Mouse (Mus musculus) testis, postnatal 14 days (tissue): ENCODE data around the gene Nob1.

Experiments used
- DNase-seq: peaks from one replicate; pipeline ENCODE4 v3.0.0; 2021; ENCODE audit warnings: low spot score

Gene Nob1

DNA sequence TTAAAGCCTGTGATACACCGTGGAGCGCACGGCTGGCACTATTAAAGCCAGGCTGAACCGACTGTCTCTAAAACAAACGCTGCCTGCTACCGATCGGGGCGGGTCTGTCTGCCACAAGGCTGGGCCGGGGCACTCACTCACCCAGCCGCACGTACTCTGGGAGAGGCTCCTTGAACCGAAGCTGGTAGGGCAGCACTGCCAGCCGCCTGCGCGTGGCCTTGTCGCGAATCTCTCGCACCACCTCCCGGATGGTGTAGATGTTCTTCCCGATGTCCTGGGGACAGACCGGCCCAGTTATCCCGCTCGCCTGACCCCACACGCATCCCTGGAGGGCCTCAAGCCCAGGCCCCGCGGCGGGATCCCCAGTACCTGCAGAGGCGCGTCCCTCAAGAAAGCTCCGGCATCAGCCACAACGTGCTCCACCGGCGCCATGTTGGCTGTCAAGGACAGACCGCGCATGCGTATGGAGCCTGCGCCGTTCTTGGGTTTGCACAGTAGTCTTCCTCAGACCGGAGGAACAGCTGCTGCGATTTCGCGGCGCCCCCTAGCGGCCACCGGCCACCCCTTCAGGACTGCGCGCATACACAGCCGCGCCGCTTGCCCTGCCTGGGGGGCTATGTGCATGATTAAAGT, at the start of gene Nob1:
TSS of gene Nob1 (minus strand) at position 455 of the 633 bp plus-strand sequence.
- peak; percentile 97 for DNase-seq

- DNase-seq = no peak
Measured at GRCm38 (mm10) chr8:107473369-107473768, 48.5 kb upstream of the Nob1 start.

- DNase-seq = no peak
Measured at GRCm38 (mm10) chr8:107472403-107473100, 47.7 kb upstream of the Nob1 start.

DNA sequence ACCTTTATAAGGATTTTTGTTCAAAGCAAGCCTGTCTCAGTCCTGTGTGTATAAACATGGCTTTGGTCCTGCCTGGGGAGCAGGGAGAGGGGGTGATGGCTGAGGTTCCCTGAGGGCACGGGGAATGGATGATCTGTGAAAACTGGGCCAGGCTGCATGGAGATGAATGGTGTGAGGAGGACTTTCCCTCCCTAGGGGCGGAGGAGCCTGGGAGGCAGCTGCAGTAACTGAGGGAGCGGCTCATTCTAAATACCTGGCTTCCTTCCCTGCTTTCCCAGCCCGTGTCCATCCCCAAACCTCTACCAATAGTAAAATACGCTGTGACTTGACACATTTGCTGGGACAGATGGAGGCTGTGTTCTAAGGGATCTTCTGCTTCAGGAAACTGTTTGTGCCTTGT, 45.5 kb upstream of the Nob1 start:
- no peak for DNase-seq

DNA sequence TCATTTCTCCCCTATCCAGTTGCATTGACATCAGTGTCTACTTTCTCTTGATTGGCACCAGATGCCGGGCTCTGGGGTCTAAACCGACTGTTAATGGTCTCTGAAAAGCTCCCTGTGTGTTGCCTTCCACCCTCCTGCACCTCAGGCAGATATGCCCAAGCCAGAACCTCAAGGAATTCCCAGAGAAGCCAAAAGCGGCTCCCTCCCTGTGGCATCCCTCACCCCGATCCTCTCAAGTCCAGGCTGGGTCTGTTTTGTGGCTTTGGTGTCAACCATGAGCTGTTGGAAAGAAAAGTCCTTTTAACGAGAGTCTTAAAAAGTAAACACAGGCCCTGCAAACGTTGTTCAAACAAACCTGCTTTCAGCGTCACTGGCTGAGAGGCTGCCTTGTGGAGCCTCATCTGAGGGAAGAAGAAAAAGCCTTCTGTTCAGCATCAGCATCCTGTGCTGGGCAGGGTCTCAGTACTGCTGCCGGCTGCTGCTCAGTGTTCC, 44.0 kb upstream of the Nob1 start:
- no peak for DNase-seq

GRCm38 (mm10) chr8:107466642-107467041, 41.8 kb upstream of the Nob1 start:
- no peak for DNase-seq

DNA sequence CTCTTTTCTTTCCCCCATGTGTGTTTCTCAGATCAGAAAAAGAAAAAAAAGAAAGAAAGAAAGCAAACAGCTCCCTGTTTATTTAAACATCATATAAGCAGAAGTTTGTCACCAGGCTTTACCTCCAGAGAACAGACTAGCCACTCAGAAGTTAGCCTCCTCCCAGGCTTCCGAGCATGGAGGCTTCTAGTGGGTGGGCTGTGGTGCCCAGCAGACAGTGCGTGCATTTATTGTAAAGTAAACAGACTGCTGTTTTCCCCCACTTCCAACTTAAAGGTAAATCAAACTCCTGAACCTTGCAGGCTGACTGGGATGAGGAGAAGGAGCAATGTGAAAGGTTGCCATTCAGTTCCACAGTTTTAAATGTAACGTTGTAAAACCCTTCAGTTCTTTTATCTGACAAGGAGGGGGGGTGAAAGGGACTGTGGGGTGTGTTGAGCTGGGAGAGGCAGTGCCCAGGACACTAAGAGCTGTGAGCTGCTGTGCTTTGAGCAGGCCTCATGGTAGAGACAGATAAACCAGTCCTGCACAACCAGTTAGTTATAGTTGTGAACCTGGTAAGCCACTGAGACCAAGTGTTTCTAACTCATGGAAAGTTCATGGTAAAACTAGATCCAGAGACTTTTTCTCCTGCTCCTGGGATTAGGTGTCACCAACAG, 40.6 kb upstream of the Nob1 start:
- DNase-seq = peak; percentile 27

DNA sequence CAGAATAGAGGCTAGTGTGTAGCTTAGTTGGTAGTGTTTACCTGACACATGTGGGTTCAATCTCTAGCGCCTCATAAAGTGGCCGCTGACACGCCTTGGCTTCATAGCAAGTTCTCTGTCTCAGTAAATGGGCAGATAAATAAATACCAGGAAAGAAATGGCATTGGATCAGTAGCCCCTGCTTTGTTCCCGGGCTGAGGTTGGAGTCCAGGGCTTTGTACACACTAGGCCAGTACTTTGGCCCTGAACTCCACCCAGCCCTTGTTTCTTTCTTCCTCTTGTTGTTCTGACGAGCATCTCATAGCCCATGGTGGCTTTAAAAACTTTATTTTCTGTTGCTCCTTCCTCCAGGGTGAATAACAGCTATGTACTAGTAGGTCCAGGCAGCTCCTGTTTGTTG, 37.6 kb upstream of the Nob1 start:
- no peak for DNase-seq

GRCm38 (mm10) chr8:107458281-107458680, 33.4 kb upstream of the Nob1 start:
- DNase-seq = no peak

- no peak for DNase-seq
Measured at GRCm38 (mm10) chr8:107457725-107458124, 32.9 kb upstream of the Nob1 start.

DNA sequence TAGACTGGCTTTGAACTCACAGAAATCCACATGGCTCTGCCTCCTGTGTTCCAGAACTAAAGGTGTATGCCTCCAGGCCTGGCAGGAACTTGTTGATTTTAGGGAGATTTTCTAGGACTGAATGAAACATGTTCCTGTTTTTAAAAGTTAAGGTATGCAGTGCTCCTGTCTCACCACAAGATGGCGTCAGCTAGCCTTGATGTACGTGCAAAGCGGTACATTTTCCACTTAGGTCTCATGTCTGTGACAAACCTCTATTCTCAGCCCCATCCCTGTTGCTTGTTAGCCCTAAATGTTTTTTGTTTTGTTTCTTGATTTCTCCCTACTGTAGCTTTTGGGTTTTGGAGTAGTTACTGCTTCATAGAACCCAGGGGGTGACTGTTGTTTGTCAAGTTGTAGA, 30.4 kb upstream of the Nob1 start:
- no peak for DNase-seq

GRCm38 (mm10) chr8:107453386-107453785, 28.5 kb upstream of the Nob1 start:
- no peak for DNase-seq

- no peak for DNase-seq
Measured at GRCm38 (mm10) chr8:107451414-107452066, 26.7 kb upstream of the Nob1 start.

DNA sequence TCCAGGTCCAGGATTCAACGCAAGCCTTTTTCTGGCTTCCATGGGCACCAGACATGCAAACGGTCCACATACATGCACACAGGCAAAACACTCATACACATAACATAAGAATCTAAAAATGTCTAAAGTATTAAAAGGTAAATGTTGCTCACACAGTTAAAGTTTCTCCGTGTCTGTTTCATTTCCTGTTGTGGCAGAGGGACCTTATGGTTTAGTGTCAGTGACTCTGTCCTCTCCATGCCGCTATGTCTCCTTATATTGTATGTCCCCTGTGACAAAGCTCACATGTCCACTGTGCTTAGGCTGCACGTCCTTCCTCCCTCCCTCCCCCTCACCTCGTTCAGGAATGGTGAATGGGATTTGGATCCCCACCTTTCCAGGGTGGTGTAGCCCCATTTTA, 24.8 kb upstream of the Nob1 start:
- DNase-seq = no peak

DNA sequence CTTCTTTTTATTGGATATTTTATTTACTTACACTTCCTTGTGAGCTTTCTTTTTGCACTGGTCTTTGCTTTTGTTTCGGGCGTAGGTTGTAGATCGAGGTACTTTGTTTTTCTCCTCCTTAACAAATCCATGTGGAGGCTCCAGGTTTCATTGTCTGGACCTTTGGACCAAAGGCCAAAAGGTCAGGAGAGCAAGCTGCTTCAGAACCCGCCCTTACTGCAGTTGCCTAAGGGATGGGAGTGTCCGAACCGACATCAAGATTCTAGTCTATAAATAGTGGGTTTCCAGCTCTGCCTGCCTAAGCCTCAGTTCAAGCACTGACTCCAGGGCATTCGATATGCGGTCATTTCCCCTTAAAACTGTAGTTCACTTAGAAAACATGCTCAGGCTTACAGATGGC, 24.3 kb upstream of the Nob1 start:
- no peak for DNase-seq

DNA sequence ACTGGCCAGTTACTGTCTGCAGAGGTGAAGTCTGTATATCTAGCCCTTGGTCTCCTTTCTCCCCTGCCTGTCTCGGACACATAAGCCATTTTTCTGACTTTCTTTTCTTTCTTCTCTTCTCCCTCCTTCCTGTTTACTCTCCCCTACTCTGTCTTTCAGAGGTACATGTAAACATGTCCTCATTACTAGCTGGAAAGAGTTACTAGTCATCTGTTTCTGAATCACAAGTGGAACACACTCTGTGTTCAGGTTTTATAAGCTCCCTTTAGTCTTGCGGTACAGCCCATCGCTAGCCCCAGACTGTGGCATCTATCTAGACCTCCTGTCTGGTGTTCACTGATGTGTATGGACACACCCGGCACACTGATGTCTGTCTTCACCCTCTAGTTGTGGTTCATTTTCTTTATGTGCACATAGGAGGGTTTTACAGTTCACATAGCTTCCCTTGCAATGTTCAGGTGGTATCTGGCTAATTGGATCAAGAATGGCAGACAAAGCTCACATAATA, 23.6 kb upstream of the Nob1 start:
- DNase-seq = no peak

DNA sequence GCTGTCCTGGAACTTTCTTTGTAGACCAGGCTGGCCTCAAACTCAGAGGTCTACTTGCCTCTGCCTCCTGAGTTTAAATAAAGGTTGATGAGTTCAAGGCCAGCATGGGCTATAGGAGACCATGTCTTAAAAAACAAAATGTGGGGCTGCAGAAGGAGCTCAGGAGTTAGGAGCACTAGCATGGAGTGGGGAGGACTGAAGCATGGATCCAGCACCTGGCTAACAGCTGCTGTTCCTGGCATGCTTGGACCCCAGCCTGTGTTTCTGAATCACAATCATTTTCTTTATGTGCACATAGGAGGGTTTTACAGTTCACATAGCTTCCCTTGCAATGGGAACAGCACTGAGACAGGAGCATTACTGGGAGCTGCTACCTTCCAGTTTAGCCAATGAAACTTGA, 22.9 kb upstream of the Nob1 start:
- DNase-seq = no peak

GRCm38 (mm10) chr8:107444626-107445025, 19.8 kb upstream of the Nob1 start:
- no peak for DNase-seq

GRCm38 (mm10) chr8:107439880-107440625, 15.2 kb upstream of the Nob1 start:
- no peak for DNase-seq

DNA sequence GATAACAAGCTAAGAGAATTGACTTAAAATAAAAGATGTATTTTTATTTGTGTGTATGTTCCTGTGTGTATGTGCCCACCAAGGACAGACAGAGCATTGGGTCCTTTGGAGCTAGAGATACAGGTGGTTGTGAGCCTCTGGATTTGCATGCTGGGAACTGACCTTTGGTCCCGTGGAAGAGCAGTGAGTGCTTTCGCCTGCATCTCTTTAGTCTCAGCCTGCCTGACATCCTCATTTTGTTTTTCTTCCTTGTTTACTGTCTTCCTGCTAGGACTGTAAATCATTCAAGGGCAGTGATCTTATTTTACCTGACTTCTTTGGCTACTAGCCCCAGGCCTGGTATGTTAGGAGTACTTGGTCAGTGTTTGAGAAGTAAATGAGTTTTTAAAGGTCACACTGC, 12.9 kb upstream of the Nob1 start:
- no peak for DNase-seq

- DNase-seq = no peak
Measured at GRCm38 (mm10) chr8:107436841-107437421, 12.1 kb upstream of the Nob1 start.
